In genomic region chr8:126901612-126902011, GRCm38 (mm10) we compare ENCODE assay signal across 21 mouse cellular contexts. TPM values are rescaled to one million over a fixed set of nuclear protein-coding genes. Genes with fewer than 3 reads are reported as not detected.
DNase-seq lines count a peak whose midpoint lies in the region; ATAC-seq and TF ChIP-seq lines count a peak whose summit lies in the region.
"Had no signal": no experiment of that assay in that cellular context is flagged by ENCODE, and none has a peak within 500 bp of the region (broad histone marks: within the 10 kb centered on the region; RNA-seq: fewer than 3 reads in every experiment).

No protein-coding gene starts in this region.

- TF ChIP-seq POLR2A in small intestine, adult 2 months (IDR thresholded peaks at IDR 0.05; ENCODE audit: low read depth, low read length), result no peak

- H3K9me3 ChIP-seq in midbrain, embryonic 11.5 days (ENCODE audit: control insufficient read depth, low read length), result no peaks in the 10 kb centered on the region
- H3K9me3 ChIP-seq in midbrain, embryonic 16.5 days (replicated peaks; ENCODE audit: control insufficient read depth, low read length, poor library complexity, severe bottlenecking), result no peaks in the 10 kb centered on the region
- H3K9me3 ChIP-seq in intestine, embryonic 15.5 days, result no peaks in the 10 kb centered on the region
- H3K9me3 ChIP-seq in embryonic facial prominence, embryonic 10.5 days, result no peaks in the 10 kb centered on the region
- H3K9me3 ChIP-seq: embryonic facial prominence, embryonic 15.5 days; forebrain, embryonic 10.5 days; heart, embryonic 12.5 days; hindbrain, embryonic 12.5 days; liver, embryonic 13.5 days had no signal

- H3K9ac ChIP-seq in midbrain, embryonic 11.5 days (ENCODE audit: low read length), result no peak overlapping the region
- H3K9ac ChIP-seq in midbrain, embryonic 16.5 days (ENCODE audit: low read depth, low read length), result no peak overlapping the region
- no peak overlapping the region for H3K9ac ChIP-seq in intestine, embryonic 15.5 days
- H3K9ac ChIP-seq: embryonic facial prominence, embryonic 15.5 days; heart, embryonic 12.5 days; hindbrain, embryonic 12.5 days; liver, embryonic 13.5 days had no signal

- no peak for TF ChIP-seq CTCF in small intestine, adult 2 months (IDR thresholded peaks at IDR 0.05; ENCODE audit: extremely low read depth, insufficient read length, insufficient replicate concordance, low read depth, low read length)
- no peak for TF ChIP-seq CTCF in gastrocnemius, adult 2 months (IDR thresholded peaks at IDR 0.05)

- H3K36me3 ChIP-seq in midbrain, embryonic 11.5 days (ENCODE audit: control insufficient read depth, insufficient read depth, low read length), result no peaks in the 10 kb centered on the region
- no peaks in the 10 kb centered on the region for H3K36me3 ChIP-seq in midbrain, embryonic 16.5 days (ENCODE audit: control insufficient read depth, insufficient read depth, low read length)
- H3K36me3 ChIP-seq in intestine, embryonic 15.5 days, result no peaks in the 10 kb centered on the region
- no peaks in the 10 kb centered on the region for H3K36me3 ChIP-seq in small intestine, adult 2 months (ENCODE audit: control insufficient read depth, insufficient read depth, low read length)
- no peaks in the 10 kb centered on the region for H3K36me3 ChIP-seq in embryonic facial prominence, embryonic 10.5 days (replicated peaks)
- H3K36me3 ChIP-seq: embryonic facial prominence, embryonic 15.5 days; forebrain, embryonic 10.5 days; heart, embryonic 12.5 days; hindbrain, embryonic 12.5 days; liver, embryonic 13.5 days had no signal

- no peak for ATAC-seq in midbrain, embryonic 11.5 days (ENCODE audit: low FRiP score)
- ATAC-seq in midbrain, embryonic 16.5 days, result no peak
- peak; percentile 61 for ATAC-seq in intestine, embryonic 15.5 days
- ATAC-seq: lung, postnatal 0 days had no signal

- H3K27me3 ChIP-seq in midbrain, embryonic 11.5 days (ENCODE audit: control insufficient read depth, insufficient read depth, low read length), result no peaks in the 10 kb centered on the region
- no peaks in the 10 kb centered on the region for H3K27me3 ChIP-seq in midbrain, embryonic 16.5 days (ENCODE audit: control insufficient read depth, insufficient read depth, low read depth, low read length)
- H3K27me3 ChIP-seq in intestine, embryonic 15.5 days (replicated peaks), result no peaks in the 10 kb centered on the region
- no peaks in the 10 kb centered on the region for H3K27me3 ChIP-seq in small intestine, adult 2 months (ENCODE audit: control insufficient read depth, insufficient read depth, low read length)
- no peaks in the 10 kb centered on the region for H3K27me3 ChIP-seq in embryonic facial prominence, embryonic 10.5 days (replicated peaks; ENCODE audit: low read depth, poor library complexity, severe bottlenecking)
- H3K27me3 ChIP-seq: embryonic facial prominence, embryonic 15.5 days; heart, embryonic 12.5 days; hindbrain, embryonic 12.5 days; liver, embryonic 13.5 days had no signal

- no peaks in the 10 kb centered on the region for H3K4me1 ChIP-seq in midbrain, embryonic 11.5 days (ENCODE audit: control insufficient read depth, insufficient read depth, low read length)
- no peaks in the 10 kb centered on the region for H3K4me1 ChIP-seq in midbrain, embryonic 16.5 days (ENCODE audit: control insufficient read depth, insufficient read depth, low read length)
- peaks cover 17% of the 10 kb centered on the region for H3K4me1 ChIP-seq in intestine, embryonic 15.5 days (replicated peaks)
- H3K4me1 ChIP-seq in small intestine, adult 2 months (ENCODE audit: control insufficient read depth, insufficient read depth, insufficient read length, low read length), result peaks cover 30% of the 10 kb centered on the region
- H3K4me1 ChIP-seq in embryonic facial prominence, embryonic 10.5 days, result peaks cover 10% of the 10 kb centered on the region
- H3K4me1 ChIP-seq: embryonic facial prominence, embryonic 15.5 days; heart, embryonic 12.5 days; hindbrain, embryonic 12.5 days had no signal

- intact Hi-C loops in gastrocnemius, adult 2 months (cut with DNase I), result no loop called here

- no peak overlapping the region for H3K4me3 ChIP-seq in midbrain, embryonic 11.5 days (ENCODE audit: low read depth, low read length)
- H3K4me3 ChIP-seq in midbrain, embryonic 16.5 days (ENCODE audit: low read depth, low read length), result no peak overlapping the region
- H3K4me3 ChIP-seq in intestine, embryonic 15.5 days (replicated peaks), result no peak overlapping the region
- no peak overlapping the region for H3K4me3 ChIP-seq in small intestine, adult 2 months (ENCODE audit: low read depth, low read length)
- no peak overlapping the region for H3K4me3 ChIP-seq in embryonic facial prominence, embryonic 10.5 days
- H3K4me3 ChIP-seq in gastrocnemius, adult 2 months, result no peak overlapping the region
- H3K4me3 ChIP-seq: embryonic facial prominence, embryonic 15.5 days; forebrain, embryonic 10.5 days; heart, embryonic 12.5 days; hindbrain, embryonic 12.5 days; layer of hippocampus, adult 2 months; liver, embryonic 13.5 days had no signal

- no peak overlapping the region for H3K27ac ChIP-seq in midbrain, embryonic 11.5 days (ENCODE audit: low read depth, low read length)
- no peak overlapping the region for H3K27ac ChIP-seq in midbrain, embryonic 16.5 days (ENCODE audit: low read length)
- peak overlapping the region; percentile 34; the same call in 1 of the 2 replicates for H3K27ac ChIP-seq in intestine, embryonic 15.5 days
- peak overlapping the region; percentile 83 for H3K27ac ChIP-seq in small intestine, adult 2 months (ENCODE audit: insufficient read depth, low read depth, low read length)
- H3K27ac ChIP-seq in embryonic facial prominence, embryonic 10.5 days (replicated peaks), result no peak overlapping the region
- no peak overlapping the region for H3K27ac ChIP-seq in gastrocnemius, adult 2 months
- H3K27ac ChIP-seq: embryonic facial prominence, embryonic 15.5 days; forebrain, embryonic 10.5 days; hindbrain, embryonic 12.5 days; layer of hippocampus, adult 2 months; liver, embryonic 13.5 days had no signal

- DNase-seq in midbrain, embryonic 11.5 days (ENCODE audit: low spot score, missing footprints), result peak; percentile 71
- no peak for DNase-seq in embryonic facial prominence, embryonic 10.5 days (ENCODE audit: low spot score)
- DNase-seq in cerebellum, postnatal 25 days, result no peak
- DNase-seq in gastrocnemius, adult 2 months, result no peak
- DNase-seq: adrenal gland, adult 2 months; cerebellum, postnatal 10 days; embryo, embryonic 11 days; heart, postnatal 14 days; kidney, postnatal 10 days; liver, embryonic 13.5 days; right cerebral cortex, postnatal 25 days; thymus, postnatal 25 days had no signal

- WGBS in midbrain, embryonic 11.5 days, result 90% methylated on average over 1 of the region's 1 CpGs
- WGBS in midbrain, embryonic 16.5 days, result 83% methylated on average over 1 of the region's 1 CpGs
- WGBS in intestine, embryonic 15.5 days, result 70% methylated on average over 1 of the region's 1 CpGs
- 24% methylated on average over 1 of the region's 1 CpGs for WGBS in small intestine, adult 2 months
- 89% methylated on average over 1 of the region's 1 CpGs for WGBS in embryonic facial prominence, embryonic 10.5 days

- H3K4me2 ChIP-seq in midbrain, embryonic 11.5 days, result no peak overlapping the region
- H3K4me2 ChIP-seq in midbrain, embryonic 16.5 days (ENCODE audit: low read length), result no peak overlapping the region
- H3K4me2 ChIP-seq in intestine, embryonic 15.5 days (replicated peaks), result no peak overlapping the region
- H3K4me2 ChIP-seq: embryonic facial prominence, embryonic 15.5 days; heart, embryonic 12.5 days; hindbrain, embryonic 12.5 days; liver, embryonic 13.5 days had no signal

RNA-seq across cellular contexts. Expression of gene Tomm20, which starts 44.0 kb away (rescaled TPM):
- 239 and 240 TPM in 2 replicates for polyA plus RNA-seq in midbrain, embryonic 11.5 days (2014; fragmentation: Nextera tagmentation; extraction: Ambion mirVana)
- polyA plus RNA-seq in midbrain, embryonic 16.5 days (2015; fragmentation: Nextera tagmentation; extraction: Ambion mirVana), result 208 and 220 TPM in 2 replicates
- 295 and 300 TPM in 2 replicates for polyA plus RNA-seq in intestine, embryonic 15.5 days (2015; fragmentation: Nextera tagmentation; extraction: Ambion mirVana)
- polyA plus RNA-seq in small intestine, adult 2 months (2012; rRNA removed), result 117 and 450 TPM in 2 replicates
- polyA plus RNA-seq in embryonic facial prominence, embryonic 10.5 days (2016; fragmentation: Nextera tagmentation; extraction: Ambion mirVana), result 285 and 304 TPM in 2 replicates
- 100 to 1,000 TPM in 1 of 2 experiments, 10 to 100 TPM in 1; 92.0 to 104 TPM for total RNA-seq in gastrocnemius, adult 2 months (2021)

Comparison
In these comparisons a context has a peak if more than half of its experiments do, and no peak if none do; other contexts are left out.
1. H3K27ac ChIP-seq: peak in intestine, embryonic 15.5 days (single experiment) and small intestine, adult 2 months (single experiment); none in midbrain, embryonic 11.5 days (single experiment), midbrain, embryonic 16.5 days (single experiment), embryonic facial prominence, embryonic 10.5 days (single experiment) and gastrocnemius, adult 2 months (single experiment).